Mouse (Mus musculus): ENCODE data around the gene Adk. TPM values are rescaled to one million over a fixed set of nuclear protein-coding genes. Genes with fewer than 3 reads are reported as not detected.

Gene Adk
- polyA plus RNA-seq, 1 experiment from 2014 or later, result 197 TPM

- H3K4me2 ChIP-seq, result no peak overlapping the region
- ATAC-seq (ENCODE audit: insufficient read depth), result no peak
- no peaks in the 10 kb centered on the region for H3K27me3 ChIP-seq
- no peak overlapping the region for H3K27ac ChIP-seq (replicated peaks)
- 25% methylated on average over 5 of the region's 5 CpGs for WGBS (ENCODE audit: insufficient replicate concordance)
- no peaks in the 10 kb centered on the region for H3K9me3 ChIP-seq (replicated peaks)
- H3K9ac ChIP-seq, result no peak overlapping the region
- no peak overlapping the region for H3K4me3 ChIP-seq (replicated peaks)
- H3K36me3 ChIP-seq (replicated peaks), result no peaks in the 10 kb centered on the region
- peaks cover 51% of the 10 kb centered on the region for H3K4me1 ChIP-seq (replicated peaks)
Observed at GRCm38 (mm10) chr14:21221574-21222138, 169.3 kb downstream of the Adk start.

GRCm38 (mm10) chr14:21222206-21222605, 169.8 kb downstream of the Adk start:
- H3K9me3 ChIP-seq (replicated peaks), result no peaks in the 10 kb centered on the region
- H3K36me3 ChIP-seq (replicated peaks), result no peaks in the 10 kb centered on the region
- 76% methylated on average over 3 of the region's 3 CpGs for WGBS (ENCODE audit: insufficient replicate concordance)
- H3K9ac ChIP-seq, result no peak overlapping the region
- H3K4me1 ChIP-seq (replicated peaks), result peaks cover 56% of the 10 kb centered on the region
- ATAC-seq (ENCODE audit: insufficient read depth), result no peak
- H3K4me2 ChIP-seq, result no peak overlapping the region
- no peak overlapping the region for H3K27ac ChIP-seq (replicated peaks)
- H3K4me3 ChIP-seq (replicated peaks), result no peak overlapping the region
- H3K27me3 ChIP-seq, result no peaks in the 10 kb centered on the region

GRCm38 (mm10) chr14:21223456-21223855, 171.1 kb downstream of the Adk start:
- H3K4me3 ChIP-seq (replicated peaks), result no peak overlapping the region
- no peak for ATAC-seq (ENCODE audit: insufficient read depth)
- H3K4me2 ChIP-seq, result no peak overlapping the region
- H3K36me3 ChIP-seq (replicated peaks), result no peaks in the 10 kb centered on the region
- H3K9me3 ChIP-seq (replicated peaks), result no peaks in the 10 kb centered on the region
- H3K27me3 ChIP-seq, result no peaks in the 10 kb centered on the region
- peak overlapping the region; percentile 75 for H3K27ac ChIP-seq (replicated peaks)
- whole genome bisulfite sequencing (ENCODE audit: insufficient replicate concordance), result 78% methylated on average over 6 of the region's 6 CpGs
- peaks cover 57% of the 10 kb centered on the region for H3K4me1 ChIP-seq (replicated peaks)
- no peak overlapping the region for H3K9ac ChIP-seq

GRCm38 (mm10) chr14:21223971-21224635, 171.7 kb downstream of the Adk start:
- 21% methylated on average over 3 of the region's 3 CpGs for WGBS (ENCODE audit: insufficient replicate concordance)
- Histone ChIP-seq H3K27me3 (no peaks in the 10 kb centered on the region), H3K36me3 (replicated peaks) (no peaks in the 10 kb centered on the region), H3K9me3 (replicated peaks) (no peaks in the 10 kb centered on the region), H3K9ac (no peak overlapping the region), H3K27ac (replicated peaks) (peak overlapping the region; percentile 75), H3K4me1 (replicated peaks) (peaks cover 57% of the 10 kb centered on the region), H3K4me2 (peak overlapping the region; percentile 45), H3K4me3 (replicated peaks) (no peak overlapping the region)
- ATAC-seq (ENCODE audit: insufficient read depth), result peak; percentile 93

- no peak for ATAC-seq (ENCODE audit: insufficient read depth)
- Histone ChIP-seq H3K4me2 (no peak overlapping the region), H3K27me3 (no peaks in the 10 kb centered on the region), H3K4me1 (replicated peaks) (no peaks in the 10 kb centered on the region), H3K9ac (no peak overlapping the region), H3K9me3 (replicated peaks) (no peaks in the 10 kb centered on the region), H3K4me3 (replicated peaks) (no peak overlapping the region), H3K27ac (replicated peaks) (no peak overlapping the region), H3K36me3 (replicated peaks) (peaks cover 20% of the 10 kb centered on the region)
- 86% methylated on average over 2 of the region's 2 CpGs for WGBS (ENCODE audit: insufficient replicate concordance)
Observed at GRCm38 (mm10) chr14:21237051-21237450, 184.7 kb downstream of the Adk start.

- 70% methylated on average over 5 of the region's 5 CpGs for WGBS (ENCODE audit: insufficient replicate concordance)
Observed at GRCm38 (mm10) chr14:21241105-21241504, 188.7 kb downstream of the Adk start.

GRCm38 (mm10) chr14:21251386-21251785, 199.0 kb downstream of the Adk start:
- ATAC-seq (ENCODE audit: insufficient read depth), result no peak
- 86% methylated on average over 5 of the region's 5 CpGs for WGBS (ENCODE audit: insufficient replicate concordance)
- Histone ChIP-seq H3K27ac (replicated peaks) (no peak overlapping the region), H3K4me3 (replicated peaks) (no peak overlapping the region), H3K36me3 (replicated peaks) (no peaks in the 10 kb centered on the region), H3K4me2 (no peak overlapping the region), H3K4me1 (replicated peaks) (no peaks in the 10 kb centered on the region), H3K27me3 (no peaks in the 10 kb centered on the region), H3K9ac (no peak overlapping the region), H3K9me3 (replicated peaks) (no peaks in the 10 kb centered on the region)

More at GRCm38 (mm10) chr14:21241105-21241504, 188.7 kb downstream of the Adk start:
- Histone ChIP-seq H3K4me3 (replicated peaks) (no peak overlapping the region), H3K9me3 (replicated peaks) (no peaks in the 10 kb centered on the region), H3K27me3 (no peaks in the 10 kb centered on the region), H3K4me2 (no peak overlapping the region), H3K27ac (replicated peaks) (no peak overlapping the region), H3K9ac (no peak overlapping the region), H3K36me3 (replicated peaks) (peaks cover 8% of the 10 kb centered on the region; the same call in 1 of the 2 replicates), H3K4me1 (replicated peaks) (no peaks in the 10 kb centered on the region)
- no peak for ATAC-seq (ENCODE audit: insufficient read depth)

- no peak overlapping the region for H3K4me2 ChIP-seq
- WGBS (ENCODE audit: insufficient replicate concordance), result 75% methylated on average over 7 of the region's 7 CpGs
- no peaks in the 10 kb centered on the region for H3K36me3 ChIP-seq (replicated peaks)
- H3K9me3 ChIP-seq (replicated peaks), result no peaks in the 10 kb centered on the region
- no peaks in the 10 kb centered on the region for H3K4me1 ChIP-seq (replicated peaks)
- H3K27me3 ChIP-seq, result no peaks in the 10 kb centered on the region
- H3K9ac ChIP-seq, result no peak overlapping the region
- no peak for ATAC-seq (ENCODE audit: insufficient read depth)
- no peak overlapping the region for H3K4me3 ChIP-seq (replicated peaks)
- no peak overlapping the region for H3K27ac ChIP-seq (replicated peaks)
Observed at GRCm38 (mm10) chr14:21252326-21252886, 200.0 kb downstream of the Adk start.

GRCm38 (mm10) chr14:21253321-21253992, 201.1 kb downstream of the Adk start:
- Histone ChIP-seq H3K4me1 (replicated peaks) (no peaks in the 10 kb centered on the region), H3K9me3 (replicated peaks) (no peaks in the 10 kb centered on the region), H3K27me3 (no peaks in the 10 kb centered on the region), H3K4me3 (replicated peaks) (no peak overlapping the region), H3K36me3 (replicated peaks) (no peaks in the 10 kb centered on the region), H3K9ac (no peak overlapping the region), H3K4me2 (no peak overlapping the region), H3K27ac (replicated peaks) (no peak overlapping the region)
- ATAC-seq (ENCODE audit: insufficient read depth), result no peak
- 80% methylated on average over 5 of the region's 5 CpGs for WGBS (ENCODE audit: insufficient replicate concordance)

- no peaks in the 10 kb centered on the region for H3K36me3 ChIP-seq (replicated peaks)
- no peaks in the 10 kb centered on the region for H3K27me3 ChIP-seq
- ATAC-seq (ENCODE audit: insufficient read depth), result no peak
- H3K27ac ChIP-seq (replicated peaks), result no peak overlapping the region
- H3K4me1 ChIP-seq (replicated peaks), result no peaks in the 10 kb centered on the region
- no peak overlapping the region for H3K9ac ChIP-seq
- H3K4me2 ChIP-seq, result no peak overlapping the region
- WGBS (ENCODE audit: insufficient replicate concordance), result 75% methylated on average over 2 of the region's 2 CpGs
- no peak overlapping the region for H3K4me3 ChIP-seq (replicated peaks)
- H3K9me3 ChIP-seq (replicated peaks), result no peaks in the 10 kb centered on the region
Observed at GRCm38 (mm10) chr14:21253993-21254339, 201.6 kb downstream of the Adk start.

- H3K36me3 ChIP-seq (replicated peaks), result no peaks in the 10 kb centered on the region
- ATAC-seq (ENCODE audit: insufficient read depth), result no peak
- no peak overlapping the region for H3K27ac ChIP-seq (replicated peaks)
- no peaks in the 10 kb centered on the region for H3K4me1 ChIP-seq (replicated peaks)
- no peak overlapping the region for H3K9ac ChIP-seq
- H3K4me3 ChIP-seq (replicated peaks), result no peak overlapping the region
- no peak overlapping the region for H3K4me2 ChIP-seq
- 75% methylated on average over 8 of the region's 8 CpGs for WGBS (ENCODE audit: insufficient replicate concordance)
- H3K9me3 ChIP-seq (replicated peaks), result no peaks in the 10 kb centered on the region
- H3K27me3 ChIP-seq, result no peaks in the 10 kb centered on the region
Observed at GRCm38 (mm10) chr14:21268229-21268628, 215.9 kb downstream of the Adk start.
